In genomic region chr11:106216730-106217490, GRCm38 (mm10) we compare ENCODE assay signal across 8 mouse cellular contexts. TPM values are rescaled to one million over a fixed set of nuclear protein-coding genes. Genes with fewer than 3 reads are reported as not detected.
DNase-seq lines count a peak whose midpoint lies in the region; ATAC-seq and TF ChIP-seq lines count a peak whose summit lies in the region.

TSS of gene Ddx42 (plus strand) at chr11:106216926.

- peak within 1 kb of the TSS; percentile 97 for H3K9ac ChIP-seq in embryonic facial prominence, embryonic 13.5 days
- peak within 1 kb of the TSS; percentile 87 for H3K9ac ChIP-seq in limb, embryonic 12.5 days (replicated peaks)
- peak within 1 kb of the TSS; percentile 92 for H3K9ac ChIP-seq in midbrain, embryonic 15.5 days

- DNase-seq in 3134 (ENCODE audit: extremely low read depth, insufficient read length, low spot score): peak; percentile 97
- peak; percentile 93 to 95 for DNase-seq in adrenal gland, postnatal 36 days
- peak; percentile 89 to 94 for DNase-seq in heart, adult 18-20 months
- peak; percentile 95 for DNase-seq in kidney, adult 2 months
- DNase-seq in spleen, adult 2 months (ENCODE audit: low read depth in 1 of 2, low spot score in 2 of 2): peak; percentile 87 to 92

- peaks cover 16% of the 10 kb centered on the region for H3K36me3 ChIP-seq in embryonic facial prominence, embryonic 13.5 days
- peaks cover 2% of the 10 kb centered on the region for H3K36me3 ChIP-seq in kidney, adult 2 months (ENCODE audit: control insufficient read depth, insufficient read depth, low read length)
- peaks cover 14% of the 10 kb centered on the region for H3K36me3 ChIP-seq in limb, embryonic 12.5 days
- H3K36me3 ChIP-seq in midbrain, embryonic 15.5 days (replicated peaks): peaks cover 8% of the 10 kb centered on the region; the same call in 1 of the 2 replicates
- H3K36me3 ChIP-seq in spleen, adult 2 months (ENCODE audit: control insufficient read depth, insufficient read depth, low read length): peaks cover 3% of the 10 kb centered on the region; the same call in 1 of the 2 replicates

- no peak for TF ChIP-seq CTCF in kidney, adult 2 months (conservative IDR thresholded peaks at IDR 0.05; ENCODE audit: insufficient read depth, insufficient read length, low read depth, low read length)
- no peak for TF ChIP-seq CTCF in spleen, adult 2 months (IDR thresholded peaks at IDR 0.05; ENCODE audit: extremely low read depth, insufficient read depth, insufficient read length, insufficient replicate concordance)

- H3K4me1 ChIP-seq in embryonic facial prominence, embryonic 13.5 days: peaks cover 20% of the 10 kb centered on the region
- peaks cover 12% of the 10 kb centered on the region; the same call in 1 of the 2 replicates for H3K4me1 ChIP-seq in kidney, adult 2 months (ENCODE audit: control insufficient read depth, insufficient read depth, low read length)
- peaks cover 26% of the 10 kb centered on the region for H3K4me1 ChIP-seq in limb, embryonic 12.5 days (replicated peaks)
- peaks cover 54% of the 10 kb centered on the region for H3K4me1 ChIP-seq in midbrain, embryonic 15.5 days
- peaks cover 6% of the 10 kb centered on the region for H3K4me1 ChIP-seq in spleen, adult 2 months (ENCODE audit: control insufficient read depth, insufficient read depth, insufficient read length)

- H3K27ac ChIP-seq in embryonic facial prominence, embryonic 13.5 days: peak within 1 kb of the TSS; percentile 96
- peak within 1 kb of the TSS; percentile 94 for H3K27ac ChIP-seq in kidney, adult 2 months (ENCODE audit: insufficient read depth, low read depth, low read length)
- peak within 1 kb of the TSS; percentile 93 for H3K27ac ChIP-seq in limb, embryonic 12.5 days
- peak within 1 kb of the TSS; percentile 96 for H3K27ac ChIP-seq in midbrain, embryonic 15.5 days
- H3K27ac ChIP-seq in spleen, adult 2 months (ENCODE audit: insufficient read depth, low read length): peak within 1 kb of the TSS; percentile 97

- H3K9me3 ChIP-seq in embryonic facial prominence, embryonic 13.5 days: no peaks in the 10 kb centered on the region
- H3K9me3 ChIP-seq in limb, embryonic 12.5 days: no peaks in the 10 kb centered on the region
- H3K9me3 ChIP-seq in midbrain, embryonic 15.5 days: no peaks in the 10 kb centered on the region

- H3K4me2 ChIP-seq in embryonic facial prominence, embryonic 13.5 days: peak within 1 kb of the TSS; percentile 73
- peak within 1 kb of the TSS; percentile 78 for H3K4me2 ChIP-seq in limb, embryonic 12.5 days
- H3K4me2 ChIP-seq in midbrain, embryonic 15.5 days: peak within 1 kb of the TSS; percentile 70

- TF ChIP-seq POLR2A in kidney, adult 2 months (IDR thresholded peaks at IDR 0.05; ENCODE audit: low read depth, low read length): peak; percentile 41
- TF ChIP-seq POLR2A in spleen, adult 2 months (IDR thresholded peaks at IDR 0.05; ENCODE audit: low read depth, low read length): peak; percentile 53

- no peaks in the 10 kb centered on the region for H3K27me3 ChIP-seq in embryonic facial prominence, embryonic 13.5 days
- H3K27me3 ChIP-seq in kidney, adult 2 months (replicated peaks; ENCODE audit: control insufficient read depth, insufficient read depth, low read length): no peaks in the 10 kb centered on the region
- H3K27me3 ChIP-seq in limb, embryonic 12.5 days: no peaks in the 10 kb centered on the region
- no peaks in the 10 kb centered on the region for H3K27me3 ChIP-seq in midbrain, embryonic 15.5 days (replicated peaks)
- no peaks in the 10 kb centered on the region for H3K27me3 ChIP-seq in spleen, adult 2 months (ENCODE audit: control insufficient read depth, insufficient read depth, low read length)

- under 1% methylated on average over 70 of the region's 70 CpGs for WGBS in embryonic facial prominence, embryonic 13.5 days
- WGBS in kidney, adult 2 months: under 1% methylated on average over 70 of the region's 70 CpGs
- WGBS in limb, embryonic 12.5 days: under 1% methylated on average over 70 of the region's 70 CpGs
- WGBS in midbrain, embryonic 15.5 days: under 1% methylated on average over 70 of the region's 70 CpGs
- under 1% methylated on average over 70 of the region's 70 CpGs for WGBS in spleen, adult 2 months

- ATAC-seq in embryonic facial prominence, embryonic 13.5 days (ENCODE audit: insufficient number of reproducible peaks, insufficient read depth, low FRiP score, low TSS enrichment, low read depth): peak; percentile 95
- peak; percentile 93 for ATAC-seq in limb, embryonic 12.5 days (ENCODE audit: insufficient number of reproducible peaks, insufficient read depth, low FRiP score, low TSS enrichment, low read depth)
- peak; percentile 96 for ATAC-seq in midbrain, embryonic 15.5 days (replicated peaks)

- H3K4me3 ChIP-seq in embryonic facial prominence, embryonic 13.5 days: peak within 1 kb of the TSS; percentile 83
- peak within 1 kb of the TSS; percentile 95 for H3K4me3 ChIP-seq in kidney, adult 2 months (ENCODE audit: insufficient read depth, low read depth, low read length)
- peak within 1 kb of the TSS; percentile 63 for H3K4me3 ChIP-seq in limb, embryonic 12.5 days (replicated peaks)
- peak within 1 kb of the TSS; percentile 92 for H3K4me3 ChIP-seq in midbrain, embryonic 15.5 days
- peak within 1 kb of the TSS; percentile 97 for H3K4me3 ChIP-seq in spleen, adult 2 months (ENCODE audit: extremely low read depth, insufficient read depth, insufficient read length)

RNA-seq across cellular contexts. Expression of gene Ddx42, which starts in this region (rescaled TPM):
- total RNA-seq in adrenal gland, postnatal 36 days (2021): 10 to 100 TPM; 52.4 to 54.8 TPM
- polyA plus RNA-seq in embryonic facial prominence, embryonic 13.5 days (2015; fragmentation: Nextera tagmentation; extraction: Ambion mirVana): 81.2 and 90.4 TPM in 2 replicates
- total RNA-seq in heart, adult 18-20 months (2021): 10 to 100 TPM; 24.1 to 26.7 TPM
- 8.3 and 10.0 TPM in 2 replicates for polyA plus RNA-seq in kidney, adult 2 months (2012; rRNA removed)
- 107 and 111 TPM in 2 replicates for polyA plus RNA-seq in limb, embryonic 12.5 days (2016; fragmentation: Nextera tagmentation; extraction: Ambion mirVana)
- polyA plus RNA-seq in midbrain, embryonic 15.5 days (2015; fragmentation: Nextera tagmentation; extraction: Ambion mirVana): 89.1 and 93.6 TPM in 2 replicates
- polyA plus RNA-seq in spleen, adult 2 months (2012; rRNA removed): 7.1 and 7.4 TPM in 2 replicates

Comparison
In these comparisons a context has a peak if more than half of its experiments do, and no peak if none do; other contexts are left out.
1. Peak in every context shown above with its lines: DNase-seq, ATAC-seq, H3K4me3 ChIP-seq and H3K27ac ChIP-seq.